Mouse (Mus musculus) CH12.LX (cell line): Measurements from ENCODE around the gene Cyp2d10.

Experiments used
- CTCF ChIP-seq, 2 experiments: IDR thresholded peaks in 1 of 2; conservative IDR thresholded peaks in 1 of 2; 2 replicates each; pipeline ENCODE4 v1.5.1; 2011 to 2012; ENCODE audit warnings: low read depth in 2 of 2, low read length in 2 of 2, improper control_type of control experiment in 1 of 2, inconsistent platforms in 1 of 2, mild to moderate bottlenecking in 1 of 2, moderate library complexity in 1 of 2
- E2F4 ChIP-seq: IDR thresholded peaks from 2 replicates; pipeline ENCODE4 v1.6.1; 2011; ENCODE audit warnings: low read depth, low read length, improper control_type of control experiment; ENCODE audit not compliant: insufficient replicate concordance
- EP300 ChIP-seq: IDR thresholded peaks from 2 replicates; pipeline ENCODE4 v1.6.1; 2011; ENCODE audit warnings: low read length, improper control_type of control experiment
- GABPA ChIP-seq: IDR thresholded peaks from 2 replicates; pipeline ENCODE4 v1.6.1; 2012; ENCODE audit warnings: low read depth, low read length, improper control_type of control experiment, inconsistent platforms; ENCODE audit not compliant: insufficient replicate concordance
- IRF4 ChIP-seq: IDR thresholded peaks from 2 replicates; pipeline ENCODE4 v1.6.1; 2014; ENCODE audit warnings: low read depth, mild to moderate bottlenecking, inconsistent platforms, low read length, improper control_type of control experiment
- KAT2A ChIP-seq: IDR thresholded peaks from 2 replicates; pipeline ENCODE4 v1.6.1; 2012; ENCODE audit warnings: low read length, improper control_type of control experiment, inconsistent platforms; ENCODE audit not compliant: insufficient replicate concordance
- MAZ ChIP-seq: IDR thresholded peaks from 2 replicates; pipeline ENCODE4 v1.6.1; 2012; ENCODE audit warnings: low read depth, mild to moderate bottlenecking, inconsistent platforms, low read length, improper control_type of control experiment, moderate library complexity
- MXI1 ChIP-seq: IDR thresholded peaks from 2 replicates; pipeline ENCODE4 v1.6.1; 2011; ENCODE audit warnings: mild to moderate bottlenecking, low read depth, low read length, improper control_type of control experiment
- NRF1 ChIP-seq: IDR thresholded peaks from 2 replicates; pipeline ENCODE4 v1.6.1; 2014; ENCODE audit warnings: low read depth, mild to moderate bottlenecking, inconsistent platforms, low read length, improper control_type of control experiment, moderate library complexity
- POLR2A ChIP-seq: IDR thresholded peaks from 2 replicates; pipeline ENCODE4 v1.6.1; 2011; ENCODE audit warnings: low read depth, mild to moderate bottlenecking, improper control_type of control experiment, low read length
- SMC3 ChIP-seq: IDR thresholded peaks from 2 replicates; pipeline ENCODE4 v1.6.1; 2011; ENCODE audit warnings: low read depth, low read length, improper control_type of control experiment
- TCF12 ChIP-seq: IDR thresholded peaks from 2 replicates; pipeline ENCODE4 v1.6.1; 2014; ENCODE audit warnings: low read depth, mild to moderate bottlenecking, inconsistent platforms, low read length, improper control_type of control experiment
- UBTF ChIP-seq: IDR thresholded peaks from 2 replicates; pipeline ENCODE4 v1.6.1; 2012; ENCODE audit warnings: low read depth, mild to moderate bottlenecking, inconsistent platforms, low read length, improper control_type of control experiment, moderate library complexity
- USF1 ChIP-seq: IDR thresholded peaks from 2 replicates; pipeline ENCODE4 v1.6.1; 2014; ENCODE audit warnings: low read depth, mild to moderate bottlenecking, inconsistent platforms, low read length, improper control_type of control experiment

- TF ChIP-seq POLR2A (no peak), CTCF (conservative IDR thresholded peaks at IDR 0.05 in 1 of 2, IDR thresholded peaks at IDR 0.05 in 1 of 2; ENCODE audit: low read depth in 2 of 2, low read length in 2 of 2) (no peak), MXI1 (no peak), GABPA (no peak), TCF12 (no peak), EP300 (no peak), E2F4 (no peak), USF1 (no peak), IRF4 (no peak), MAZ (no peak), NRF1 (no peak), KAT2A (no peak), SMC3 (no peak), UBTF (no peak)
Measured at GRCm38 (mm10) chr15:82368851-82369250, 38.1 kb downstream of the Cyp2d10 start.
